Mouse (Mus musculus) c-Kit-positive CD71-negative TER-119-negative erythroid progenitor cells, embryonic 14.5 days (primary cell): ENCODE measurements around the gene Mthfr.

ENCODE experiments used
- DNase-seq: peaks from one replicate; pipeline ENCODE4 v3.0.0-alpha.2; 2013; ENCODE audit warnings: low read depth

Mthfr gene

DNA sequence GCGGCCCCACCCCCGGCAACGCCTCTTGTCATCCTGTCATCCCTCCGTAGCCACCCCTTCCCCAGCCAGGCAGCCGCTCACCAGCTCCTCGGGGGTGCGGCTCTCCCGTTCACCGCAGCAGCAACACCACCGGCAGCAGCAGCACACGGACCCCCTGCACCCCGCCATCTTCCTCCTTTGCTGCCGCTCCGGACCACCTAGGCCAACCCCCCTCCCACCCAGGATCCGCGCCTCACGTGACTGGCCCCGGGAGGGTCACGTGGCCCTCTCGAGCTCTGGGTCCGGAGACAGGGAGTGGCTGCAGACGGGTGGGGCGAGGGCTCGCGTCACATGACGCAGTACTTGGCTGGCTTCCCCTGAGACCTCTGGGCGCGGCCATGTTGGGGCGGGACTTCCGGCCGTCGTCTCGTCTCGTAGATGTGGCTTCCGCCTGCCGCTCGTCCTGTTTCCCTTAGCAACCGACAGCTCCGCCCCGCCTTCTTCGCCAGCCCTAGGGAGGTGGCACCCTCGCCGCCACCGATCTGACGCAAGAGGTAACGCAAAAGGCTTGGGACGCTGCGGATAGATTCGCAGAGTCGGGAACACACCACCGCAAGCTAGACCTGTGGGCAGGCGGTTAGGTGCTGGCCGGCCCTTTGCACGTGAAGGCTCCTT is at the start of gene Mthfr, which contains the start of gene Clcn6:
Gene Mthfr, plus strand, starts transcription at position 478 of the 654 bp plus-strand sequence.
Gene Clcn6, minus strand, starts transcription at position 222 of the 654 bp plus-strand sequence.
- DNase-seq, result peak; percentile 97

GRCm38 (mm10) chr4:147993571-147994095 is 45.2 kb upstream of the Mthfr start:
- no peak for DNase-seq

- DNase-seq, result no peak
Measured at GRCm38 (mm10) chr4:147995311-147995710, 43.6 kb upstream of the Mthfr start.

DNA sequence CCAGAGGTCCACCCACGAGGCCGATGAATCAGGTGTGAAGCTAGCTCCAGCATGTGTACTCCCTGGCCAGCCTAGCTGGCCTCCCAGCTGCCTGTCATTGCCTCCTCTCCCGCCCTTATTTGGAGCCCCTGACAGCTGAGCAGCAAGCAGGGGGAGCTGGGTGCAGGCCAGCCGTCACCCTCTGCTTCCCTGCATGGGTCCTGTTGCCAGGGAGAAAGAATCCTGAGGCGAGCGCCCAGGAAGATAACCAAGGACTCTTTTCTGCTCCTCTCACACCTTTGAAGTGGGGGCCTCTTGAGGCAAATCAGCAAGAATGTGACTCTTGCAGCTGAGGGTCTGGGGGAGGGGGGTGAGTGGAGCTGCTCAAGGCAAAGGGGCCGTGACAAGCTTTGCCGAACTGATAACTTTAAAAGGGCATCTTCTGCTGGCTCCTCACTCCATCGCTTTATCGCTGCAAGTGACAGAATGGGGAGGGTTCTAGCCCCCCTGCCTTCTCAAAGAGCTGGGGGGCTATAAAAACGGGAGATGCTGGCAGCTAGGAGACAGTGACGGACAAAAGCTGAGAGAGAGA is 38.6 kb upstream of the Mthfr start, which contains the start of gene Nppa:
Gene Nppa, plus strand, starts transcription at position 521 of the 571 bp plus-strand sequence.
- DNase-seq, result no peak

DNA sequence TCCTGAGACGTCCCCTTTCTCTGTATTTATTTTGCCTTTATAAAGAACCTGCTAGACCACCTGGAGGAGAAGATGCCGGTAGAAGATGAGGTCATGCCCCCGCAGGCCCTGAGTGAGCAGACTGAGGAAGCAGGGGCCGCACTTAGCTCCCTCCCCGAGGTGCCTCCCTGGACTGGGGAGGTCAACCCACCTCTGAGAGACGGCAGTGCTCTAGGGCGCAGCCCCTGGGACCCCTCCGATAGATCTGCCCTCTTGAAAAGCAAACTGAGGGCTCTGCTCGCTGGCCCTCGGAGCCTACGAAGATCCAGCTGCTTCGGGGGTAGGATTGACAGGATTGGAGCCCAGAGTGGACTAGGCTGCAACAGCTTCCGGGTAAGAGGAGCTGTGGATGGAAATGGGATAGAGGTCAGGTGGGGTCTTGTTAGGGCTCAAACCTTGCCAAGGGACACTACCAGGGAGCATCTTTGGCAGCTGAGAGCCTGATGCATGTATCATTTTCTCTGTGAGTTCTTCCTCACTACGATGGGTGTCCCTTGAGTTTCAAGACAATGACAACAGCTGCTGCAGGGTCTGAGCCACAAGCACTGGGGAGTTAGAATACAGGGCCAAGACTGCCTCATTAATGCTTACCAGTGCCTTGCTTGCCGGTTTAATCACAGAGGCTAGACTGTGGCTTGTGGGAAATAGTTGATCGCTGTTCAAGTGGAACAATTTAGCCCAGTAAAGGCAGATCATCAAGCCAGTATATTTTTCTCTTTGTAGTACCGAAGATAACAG is 37.7 kb upstream of the Mthfr start:
- DNase-seq, result no peak

GRCm38 (mm10) chr4:148001866-148002265 is 37.0 kb upstream of the Mthfr start:
- no peak for DNase-seq

- no peak for DNase-seq
Measured at GRCm38 (mm10) chr4:148004361-148004760, 34.5 kb upstream of the Mthfr start.

GRCm38 (mm10) chr4:148008412-148008811 is 30.5 kb upstream of the Mthfr start:
- DNase-seq, result no peak

- DNase-seq, result no peak
Measured at GRCm38 (mm10) chr4:148009641-148010040, 29.2 kb upstream of the Mthfr start.

DNA sequence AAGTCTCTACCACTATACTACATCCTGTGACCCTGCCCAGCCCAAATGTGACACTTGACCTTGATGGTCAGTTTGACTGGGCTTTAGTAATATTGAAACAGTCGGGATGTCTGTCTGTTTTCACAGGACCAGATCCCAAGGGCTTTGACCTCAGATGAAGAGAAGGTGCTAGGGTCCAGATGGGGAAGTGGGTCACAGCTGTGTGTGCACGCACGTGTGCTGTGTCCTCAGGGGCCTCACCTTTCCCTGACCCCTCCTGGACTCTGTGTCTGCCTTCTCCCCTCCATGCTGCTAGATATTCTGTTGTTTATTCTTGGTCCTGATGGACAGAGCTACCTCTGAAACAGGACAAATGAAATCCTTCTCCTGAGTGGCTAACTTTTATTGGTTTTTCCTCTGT is 27.5 kb upstream of the Mthfr start:
- no peak for DNase-seq

GRCm38 (mm10) chr4:148012216-148012615 is 26.7 kb upstream of the Mthfr start:
- DNase-seq, result no peak

- no peak for DNase-seq
Measured at GRCm38 (mm10) chr4:148015418-148015817, 23.5 kb upstream of the Mthfr start.

- no peak for DNase-seq
Measured at GRCm38 (mm10) chr4:148016981-148017380, 21.9 kb upstream of the Mthfr start.

- DNase-seq, result no peak
Measured at GRCm38 (mm10) chr4:148018410-148018809, 20.5 kb upstream of the Mthfr start.

DNA sequence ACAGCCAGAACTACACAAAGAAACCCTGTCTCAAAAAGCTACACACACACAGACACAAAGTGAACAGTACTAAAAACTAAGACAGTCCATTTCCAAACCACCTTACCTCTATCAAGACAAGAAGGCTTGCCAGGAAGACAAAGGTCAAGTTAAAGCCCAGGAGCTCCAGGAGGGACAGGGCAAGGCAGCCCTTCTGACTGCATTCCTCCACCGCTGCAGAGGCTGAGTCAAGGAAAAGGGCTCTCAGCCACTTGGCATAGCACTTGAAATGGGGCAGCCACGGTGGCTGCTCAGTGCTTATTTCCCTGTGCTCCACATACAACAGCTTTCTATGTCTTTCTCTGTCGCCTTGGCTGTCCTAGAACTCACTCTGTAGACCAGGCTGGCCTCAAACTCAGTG is 14.9 kb upstream of the Mthfr start:
- no peak for DNase-seq

DNA sequence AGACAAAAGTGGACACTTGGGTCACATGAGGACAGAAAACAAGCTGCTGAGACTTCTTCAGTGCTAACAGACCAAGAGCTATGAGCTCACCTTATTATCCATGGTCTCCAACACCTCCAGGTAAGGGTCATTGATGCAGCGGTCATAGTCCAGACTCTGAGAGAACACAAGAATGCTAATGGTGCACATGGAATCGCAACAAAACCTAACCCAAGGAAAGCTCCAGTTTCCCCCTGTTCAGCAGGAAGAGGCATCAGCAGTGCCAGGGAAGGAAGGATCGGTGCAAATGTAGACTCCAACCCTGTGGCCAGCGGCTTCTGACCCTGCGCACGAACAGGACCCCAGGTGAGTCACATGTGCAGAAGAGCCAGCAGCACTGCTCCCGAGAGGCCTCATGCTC is 9.6 kb upstream of the Mthfr start:
- DNase-seq, result no peak

DNA sequence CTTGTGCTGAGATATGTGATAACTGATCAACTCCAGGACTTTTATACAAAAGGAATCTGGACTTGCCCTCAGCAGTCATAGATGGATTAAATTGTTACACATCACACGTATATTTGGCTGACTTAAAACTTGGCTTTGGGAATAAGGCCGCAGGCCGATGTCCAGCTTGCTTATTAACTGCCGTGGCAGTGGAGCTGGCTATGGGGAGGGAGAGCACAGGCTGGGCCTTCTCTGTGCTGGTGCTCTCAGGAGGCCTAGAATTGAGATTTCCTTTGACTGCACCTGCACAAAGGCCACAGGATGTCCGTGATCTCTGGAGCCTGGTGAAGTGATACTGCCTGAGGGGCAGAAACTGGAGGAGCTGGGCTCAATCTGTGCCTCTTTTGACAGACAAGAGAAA is 8.4 kb upstream of the Mthfr start:
- no peak for DNase-seq

GRCm38 (mm10) chr4:148033858-148034410 is 4.9 kb upstream of the Mthfr start:
- no peak for DNase-seq

- DNase-seq, result no peak
Measured at GRCm38 (mm10) chr4:148035440-148035839, 3.4 kb upstream of the Mthfr start.

DNA sequence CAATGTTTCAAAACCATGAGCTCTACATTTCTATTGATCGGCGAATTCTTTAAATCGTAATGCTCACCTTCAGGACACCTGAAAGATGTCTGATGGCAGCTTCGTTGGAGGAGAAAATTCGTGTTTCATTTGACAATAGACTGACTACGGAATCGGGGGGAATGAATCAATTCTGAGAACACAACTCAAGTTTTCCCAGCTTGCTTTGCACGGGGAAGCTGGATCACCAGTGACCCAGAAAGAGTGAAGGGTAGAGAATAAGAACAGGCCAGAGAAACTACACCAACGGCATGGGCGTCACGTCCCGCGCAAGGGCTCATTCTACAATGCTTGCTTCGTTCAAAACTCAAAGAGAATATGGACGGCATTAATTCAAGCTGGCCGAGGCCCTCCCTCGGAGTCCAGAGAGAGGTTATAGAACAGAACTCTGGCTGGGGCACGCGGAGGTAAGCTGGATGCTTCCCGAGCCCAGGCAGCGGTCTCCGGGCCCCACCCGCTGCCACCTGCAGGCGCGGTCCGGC is 738 bp upstream of the Mthfr start:
- no peak for DNase-seq

GRCm38 (mm10) chr4:148039254-148040028 is 564 bp downstream of the Mthfr start:
- no peak for DNase-seq
